Mouse (Mus musculus) ovary, postnatal 36 days (tissue): ENCODE measurements at regions not wholly inside any gene's neighbourhood (a gene's known extent, or its start where the extent isn't known, plus 50 kb on each side); places are given as distances from the start of the nearest gene placed in this dataset.

Experiments
- DNase-seq: peaks from one replicate; pipeline ENCODE4 v3.0.0; 2022; ENCODE audit warnings: low spot score, mixed read lengths

GRCm38 (mm10) chr1:194334752-194335719, 283.0 kb upstream of the Plxna2 start:
- no peak for DNase-seq

DNA sequence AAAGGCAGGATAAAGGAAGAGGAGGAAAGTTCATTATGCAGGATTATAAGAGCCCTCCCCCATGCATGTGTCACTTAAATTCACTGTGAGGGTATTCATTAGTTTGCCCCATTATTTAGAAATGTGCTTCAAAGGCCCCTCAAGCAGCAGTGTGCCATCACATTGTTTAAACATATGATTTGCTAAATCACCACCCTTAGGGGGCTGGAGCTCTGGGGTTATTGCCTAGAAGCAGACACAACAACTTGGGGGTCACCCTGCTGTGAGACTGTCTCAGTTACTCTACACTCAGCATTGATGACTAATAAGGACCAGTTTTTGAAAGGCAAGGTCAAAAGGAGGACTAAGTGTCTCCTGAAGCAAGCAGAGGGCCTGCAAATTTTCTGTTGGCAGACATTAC, 285.4 kb upstream of the Plxna2 start:
- no peak for DNase-seq

DNA sequence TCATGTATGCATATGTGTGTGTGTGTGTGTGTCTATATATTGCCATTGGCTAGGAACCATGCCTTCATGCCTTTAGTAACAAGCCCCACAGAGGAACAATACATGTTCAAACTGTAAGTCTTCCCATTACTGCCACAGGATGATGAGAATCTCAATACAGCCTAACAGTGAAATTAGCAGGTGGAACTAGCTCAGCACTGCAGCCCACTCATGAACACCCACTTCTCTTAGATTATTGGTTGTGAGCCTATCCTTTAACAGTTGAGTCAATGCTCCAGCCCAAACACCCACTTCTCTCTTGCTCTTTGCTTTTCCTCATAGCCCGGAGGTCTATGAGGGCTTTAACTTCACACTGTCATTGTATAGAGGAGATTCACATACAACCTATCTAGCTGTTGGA, 287.5 kb upstream of the Plxna2 start:
- DNase-seq, result no peak

DNA sequence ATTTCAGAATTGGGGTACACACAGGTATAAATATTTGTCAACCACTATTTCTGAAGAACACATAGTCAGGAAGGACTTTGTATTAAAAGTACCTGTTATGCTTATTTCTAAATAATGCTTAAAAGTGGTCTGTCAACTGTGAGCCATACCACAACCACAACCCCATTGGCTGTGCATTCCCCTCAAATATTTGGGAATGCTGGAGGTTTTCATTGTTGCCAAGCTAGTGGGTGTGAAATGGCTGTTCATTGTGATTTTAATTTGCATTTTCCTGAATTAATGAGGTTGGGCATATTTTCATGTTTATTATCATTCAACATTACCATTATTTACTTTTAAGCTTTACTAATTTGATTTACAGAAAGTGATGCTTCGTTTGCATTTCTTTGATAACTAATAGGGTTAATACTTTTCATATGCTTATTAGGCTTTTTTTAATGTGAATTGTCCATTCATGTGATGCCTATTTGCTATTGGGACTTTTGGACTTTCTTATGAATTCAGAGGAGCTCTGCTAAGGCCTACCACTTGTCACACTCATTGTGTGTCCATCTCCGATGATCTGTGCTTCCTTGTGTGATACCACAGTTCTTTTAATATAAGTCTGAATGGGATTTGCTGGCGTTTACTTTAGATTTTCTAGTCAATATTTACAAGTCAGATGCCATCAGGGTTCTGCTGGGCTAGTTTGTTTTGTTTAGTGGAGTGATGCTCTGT, 297.5 kb upstream of the Plxna2 start:
- no peak for DNase-seq

DNA sequence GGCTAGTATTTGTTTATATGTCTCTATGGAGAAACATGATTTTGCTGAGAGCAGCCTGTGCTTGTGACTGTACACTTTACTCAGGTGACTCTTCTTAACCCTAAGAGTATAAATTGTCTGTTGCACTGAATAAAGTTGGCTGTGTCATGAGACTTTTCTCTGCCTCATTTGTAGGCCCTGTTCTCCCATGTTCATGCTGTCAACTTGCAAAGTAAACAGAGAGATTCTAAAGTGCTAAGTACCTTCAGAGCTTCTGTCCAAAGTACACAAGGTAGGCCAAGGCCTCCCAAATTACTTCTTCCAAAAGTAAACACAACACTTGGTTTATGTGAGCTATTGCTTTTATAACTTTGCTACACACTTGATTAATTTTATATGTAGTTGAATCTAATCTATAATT, 299.7 kb upstream of the Plxna2 start:
- no peak for DNase-seq

GRCm38 (mm10) chr1:194315593-194315992, 302.4 kb upstream of the Plxna2 start:
- no peak for DNase-seq

GRCm38 (mm10) chr1:194310373-194310772, 307.6 kb upstream of the Plxna2 start:
- no peak for DNase-seq

DNA sequence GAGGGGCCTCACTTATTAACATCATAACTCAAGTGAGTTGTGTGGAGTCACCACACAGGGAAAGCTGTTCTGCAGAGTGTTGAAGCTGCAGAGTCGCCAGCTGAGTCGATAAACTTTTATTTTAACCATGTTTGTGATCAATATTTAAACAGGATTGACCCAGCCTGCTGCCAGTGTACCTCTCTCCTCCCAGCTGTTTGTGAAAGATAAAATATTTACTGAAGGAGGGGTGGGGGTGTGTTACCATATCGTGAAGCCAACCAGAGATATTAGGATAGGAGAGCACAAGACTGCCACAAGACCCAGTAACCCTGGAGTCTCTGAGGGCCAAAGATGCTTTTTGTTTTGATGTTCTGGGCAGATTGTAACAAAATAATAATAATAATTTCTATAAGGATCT, 309.4 kb upstream of the Plxna2 start:
- no peak for DNase-seq

- no peak for DNase-seq
These were observed 314.1 kb upstream of the Plxna2 start for GRCm38 (mm10) chr1:194303951-194304350.

DNA sequence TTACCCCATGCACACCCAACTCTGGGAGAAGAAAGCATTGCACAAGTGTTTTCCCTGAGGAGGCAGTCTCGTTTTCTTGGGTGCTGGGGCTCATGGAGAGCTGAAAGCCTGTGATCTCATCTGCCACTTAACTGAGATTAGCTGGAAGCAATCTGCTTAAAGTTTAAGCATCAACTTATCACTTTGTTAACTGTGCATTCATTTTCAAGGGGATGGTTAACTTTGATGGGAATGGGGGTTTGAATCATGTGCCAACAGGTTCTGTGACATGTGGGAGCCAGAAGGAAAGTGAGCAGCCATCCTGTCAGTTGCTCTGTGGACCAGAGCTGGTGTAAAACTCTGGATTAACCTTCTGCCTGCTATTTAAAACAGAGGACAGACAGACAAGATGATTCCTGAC, 315.2 kb upstream of the Plxna2 start:
- DNase-seq, result no peak

- DNase-seq, result no peak
These were observed 336.1 kb upstream of the Plxna2 start for GRCm38 (mm10) chr1:194281941-194282340.

DNA sequence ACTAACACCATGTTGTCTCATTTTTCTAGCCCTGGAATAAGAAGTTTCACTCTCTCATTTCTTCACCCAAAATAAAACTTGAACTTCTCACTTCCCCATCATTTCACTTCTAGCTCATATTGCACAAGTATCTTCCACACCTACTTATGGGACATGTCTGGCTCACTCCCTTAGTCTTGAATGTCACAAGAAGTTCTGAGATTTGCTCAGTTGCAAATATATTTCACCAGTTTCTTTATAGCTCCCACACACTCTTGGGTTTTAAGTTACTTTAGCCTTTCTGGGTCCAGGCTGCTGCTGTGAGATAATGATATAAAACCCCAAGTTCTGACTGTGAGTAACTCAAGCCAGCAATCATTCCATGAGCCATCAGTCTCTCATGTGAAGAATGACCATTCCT, 350.0 kb upstream of the Plxna2 start:
- no peak for DNase-seq

- DNase-seq, result no peak
These were observed 355.6 kb upstream of the Plxna2 start for GRCm38 (mm10) chr1:194262374-194262773.

GRCm38 (mm10) chr1:194259957-194260356, 358.1 kb upstream of the Plxna2 start:
- DNase-seq, result no peak

DNA sequence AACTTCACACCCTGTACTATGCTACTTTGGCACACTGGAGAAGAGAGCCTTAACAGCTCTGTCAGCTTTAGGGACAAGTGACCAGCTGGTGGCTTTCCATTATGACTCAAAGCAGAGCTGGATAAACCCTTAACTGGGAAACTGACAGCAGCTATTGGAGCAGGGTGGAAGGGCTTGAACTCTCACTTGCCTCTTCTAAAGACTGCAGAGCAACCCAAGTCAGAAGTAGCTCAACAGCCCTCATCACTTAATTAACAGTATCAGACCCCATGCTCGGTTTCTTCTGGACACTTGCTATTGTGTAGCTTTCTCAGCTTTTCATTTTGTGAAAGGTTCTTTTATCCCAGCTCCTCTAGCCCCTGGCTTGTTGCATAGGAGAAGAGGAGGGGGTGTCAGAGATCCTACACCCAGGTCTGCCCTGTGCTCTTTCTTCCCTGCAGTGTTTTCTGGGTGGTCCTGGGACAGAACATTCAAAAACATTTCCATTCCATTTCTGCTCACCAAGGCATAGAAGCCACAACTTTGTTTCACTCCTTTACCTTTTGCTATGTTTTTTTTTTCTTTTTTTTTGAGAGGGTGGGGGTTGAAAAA, 373.1 kb upstream of the Plxna2 start:
- no peak for DNase-seq

DNA sequence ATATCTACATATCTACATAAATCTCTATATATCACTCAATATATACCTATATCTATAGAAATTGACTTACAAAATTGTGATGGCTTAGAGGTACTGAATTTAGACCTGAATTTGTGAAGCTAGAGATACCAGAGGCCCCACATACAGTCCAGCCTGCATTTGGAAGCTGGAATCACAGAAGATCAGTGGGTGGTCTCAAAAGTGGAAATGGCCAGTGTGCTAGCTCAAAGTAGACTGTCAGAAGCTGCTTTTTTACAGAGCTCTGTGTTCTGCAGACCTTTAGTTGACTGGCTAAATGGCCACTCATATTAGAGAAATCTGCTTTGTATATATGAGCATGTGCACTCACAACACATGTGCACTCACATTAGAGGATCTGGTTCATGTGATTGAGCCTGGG, 376.9 kb upstream of the Plxna2 start:
- no peak for DNase-seq

DNA sequence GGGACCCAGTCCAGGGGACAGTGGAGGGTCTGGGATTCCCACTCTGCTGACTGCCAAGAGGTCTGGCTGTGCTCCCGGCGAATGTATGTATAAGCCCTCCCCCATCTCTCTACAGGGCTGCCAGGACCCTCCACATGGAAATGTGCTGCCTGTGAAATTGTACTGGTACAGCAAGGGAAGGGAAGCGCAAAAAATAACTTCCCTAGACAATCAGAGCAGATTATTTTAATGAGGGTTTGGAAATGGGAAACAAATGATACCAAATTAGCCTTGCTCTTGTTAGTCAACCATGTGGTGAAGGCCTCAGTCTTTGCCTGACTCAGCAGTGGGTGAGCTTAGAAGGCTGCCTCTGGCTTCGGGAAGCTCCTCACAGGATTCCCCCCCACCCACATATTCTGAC, 386.8 kb upstream of the Plxna2 start:
- no peak for DNase-seq

DNA sequence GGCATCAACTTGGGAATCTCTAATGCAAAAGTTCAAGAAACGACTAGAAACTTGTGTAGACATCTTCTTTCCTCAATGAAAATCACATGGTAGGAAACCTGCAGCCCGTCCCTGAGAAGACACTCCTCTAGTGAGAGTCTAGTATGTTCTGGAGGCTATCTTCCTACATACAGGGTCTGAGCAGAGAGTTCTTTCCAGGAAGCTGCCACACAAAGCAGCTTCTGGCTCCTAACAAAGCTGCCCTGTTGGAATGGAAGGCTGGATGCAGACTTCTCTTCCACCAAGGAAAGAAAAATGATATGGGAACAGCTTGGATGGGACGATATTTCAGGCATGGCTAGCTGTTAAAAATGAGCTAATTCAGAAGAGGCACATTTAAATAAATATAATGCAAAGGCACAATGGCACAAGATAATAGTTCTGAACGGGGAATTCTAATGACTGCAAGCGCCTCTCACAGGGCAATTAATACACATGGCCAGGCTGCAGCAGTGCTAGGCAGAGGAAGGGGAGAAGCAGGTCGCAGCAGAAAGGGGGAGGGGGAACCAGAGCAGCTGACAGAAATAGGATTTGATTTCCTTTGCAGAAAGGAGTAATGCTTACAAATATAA, 391.4 kb upstream of the Plxna2 start:
- no peak for DNase-seq

GRCm38 (mm10) chr1:194225786-194226185, 392.2 kb upstream of the Plxna2 start:
- no peak for DNase-seq

- no peak for DNase-seq
These were observed 394.0 kb upstream of the Plxna2 start for GRCm38 (mm10) chr1:194224046-194224445.

DNA sequence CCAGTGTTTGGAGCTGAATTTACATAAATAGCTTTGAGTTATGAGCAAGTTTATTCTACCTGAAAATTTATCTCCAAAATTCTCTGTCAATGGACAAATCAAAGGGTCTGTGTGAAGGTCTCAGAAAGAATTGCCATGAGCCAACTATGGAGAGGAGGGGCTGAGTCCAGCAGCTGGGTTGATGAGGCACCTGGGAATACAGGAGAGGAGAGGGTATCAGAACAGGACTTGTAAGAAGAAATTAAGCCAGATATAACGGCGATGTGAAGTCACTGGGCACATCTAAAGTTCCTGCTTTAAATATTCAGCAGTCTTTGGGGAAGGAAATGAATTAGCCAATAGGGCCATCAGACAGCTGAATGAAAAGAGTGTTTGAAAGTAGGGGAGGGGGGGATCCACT, 394.4 kb upstream of the Plxna2 start:
- DNase-seq, result no peak

GRCm38 (mm10) chr1:194223015-194223414, 395.0 kb upstream of the Plxna2 start:
- peak; percentile 78 for DNase-seq
